Mouse (Mus musculus): ENCODE results near the gene Lrfn3.
A peak's percentile ranks its signal among the peaks of the same experiment; 100 is the strongest.

Lrfn3 gene

GRCm38 (mm10) chr7:30339432-30340109 is 23.0 kb downstream of the Lrfn3 start:
- no peak for DNase-seq

GRCm38 (mm10) chr7:30336384-30336783 is 26.2 kb downstream of the Lrfn3 start:
- DNase-seq, result peak; percentile 79

- no peak for DNase-seq
These were observed 26.9 kb downstream of the Lrfn3 start for GRCm38 (mm10) chr7:30335688-30336087.

- DNase-seq, result no peak
These were observed 28.0 kb downstream of the Lrfn3 start for GRCm38 (mm10) chr7:30334563-30334962.

GRCm38 (mm10) chr7:30333436-30333835 is 29.1 kb downstream of the Lrfn3 start:
- peak; percentile 41 for DNase-seq

- no peak for DNase-seq
These were observed 29.8 kb downstream of the Lrfn3 start for GRCm38 (mm10) chr7:30332622-30333259.

GRCm38 (mm10) chr7:30331887-30332286 is 30.7 kb downstream of the Lrfn3 start:
- DNase-seq, result peak; percentile 70

- DNase-seq, result no peak
These were observed 34.2 kb downstream of the Lrfn3 start for GRCm38 (mm10) chr7:30328379-30328778.

- no peak for DNase-seq
These were observed 35.4 kb downstream of the Lrfn3 start for GRCm38 (mm10) chr7:30327140-30327539.

GRCm38 (mm10) chr7:30326427-30326826 is 36.1 kb downstream of the Lrfn3 start:
- DNase-seq, result no peak

GRCm38 (mm10) chr7:30325364-30325763 is 37.2 kb downstream of the Lrfn3 start:
- DNase-seq, result peak; percentile 60

GRCm38 (mm10) chr7:30324300-30324944 is 38.1 kb downstream of the Lrfn3 start:
- DNase-seq, result no peak

GRCm38 (mm10) chr7:30323795-30324194 is 38.8 kb downstream of the Lrfn3 start, which contains the start of gene Sdhaf1:
Gene Sdhaf1, minus strand, starts transcription at chr7:30323895.
- DNase-seq, result no peak

- DNase-seq, result no peak
These were observed 39.7 kb downstream of the Lrfn3 start for GRCm38 (mm10) chr7:30322865-30323264.

- DNase-seq, result peak; percentile 98
These were observed 40.3 kb downstream of the Lrfn3 start for GRCm38 (mm10) chr7:30322285-30322667.

- DNase-seq, result peak; percentile 83
These were observed 40.9 kb downstream of the Lrfn3 start, which contains the start of gene E130208F15Rik for GRCm38 (mm10) chr7:30321539-30322284. Gene E130208F15Rik, plus strand, starts transcription at chr7:30321740.

- no peak for DNase-seq
These were observed 41.6 kb downstream of the Lrfn3 start for GRCm38 (mm10) chr7:30320946-30321345.

- no peak for DNase-seq
These were observed 44.4 kb downstream of the Lrfn3 start for GRCm38 (mm10) chr7:30318142-30318541.

- DNase-seq, result no peak
These were observed 46.7 kb downstream of the Lrfn3 start for GRCm38 (mm10) chr7:30315559-30316529.

- peak; percentile 19 for DNase-seq
These were observed 47.8 kb downstream of the Lrfn3 start, which contains the start of gene Syne4 for GRCm38 (mm10) chr7:30314721-30315155. Gene Syne4, plus strand, starts transcription at chr7:30314807.

- no peak for DNase-seq
These were observed 48.8 kb downstream of the Lrfn3 start for GRCm38 (mm10) chr7:30313666-30314320.

Measured in liver (tissue).